Mouse (Mus musculus): ENCODE results near the gene Oard1.

Gene Oard1

DNA sequence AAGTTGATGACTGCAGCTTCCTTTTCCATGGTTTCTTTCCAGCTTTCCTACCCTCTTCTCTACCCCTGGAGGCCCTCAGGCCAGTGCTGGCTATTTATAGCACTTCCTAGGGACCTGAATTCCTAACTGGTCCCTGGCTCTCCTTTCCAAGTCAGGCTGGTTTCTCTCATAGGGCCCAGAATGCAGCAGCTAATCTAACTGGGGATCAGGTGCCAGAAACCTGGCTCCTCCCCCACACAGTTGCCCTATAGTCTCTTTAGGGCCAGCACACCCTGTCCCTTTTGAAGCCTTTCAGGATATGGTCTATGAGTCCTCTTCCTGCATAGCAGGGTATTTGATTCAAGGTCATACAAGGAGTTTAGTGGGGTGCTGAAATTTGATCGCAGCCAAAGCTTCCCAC, 26.7 kb downstream of the Oard1 start:
- no peak for DNase-seq (ENCODE audit: low spot score)

DNA sequence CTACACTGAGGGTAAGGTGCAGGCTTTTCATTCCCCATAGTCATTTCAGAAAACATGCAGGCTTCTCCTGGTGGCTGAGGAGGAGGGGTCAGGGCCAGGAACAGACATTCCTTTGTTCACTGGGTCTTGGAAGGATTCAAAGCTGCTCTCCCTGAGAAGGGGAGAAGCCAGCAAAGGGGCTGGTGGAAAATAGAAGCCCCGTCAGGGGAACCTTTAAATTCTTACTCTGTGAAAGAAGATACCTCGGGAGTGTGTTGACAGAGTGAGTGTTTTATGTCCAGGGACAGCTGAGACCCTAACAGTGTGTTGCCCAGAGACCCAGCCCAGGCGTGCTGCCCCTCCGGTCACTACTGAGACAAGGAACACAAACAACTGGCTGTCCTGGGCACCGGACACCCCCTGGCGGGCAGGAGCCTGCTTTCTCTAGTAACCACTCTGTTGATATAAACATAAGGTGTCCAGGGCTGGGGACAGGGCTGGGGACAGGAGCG, 27.7 kb downstream of the Oard1 start:
- DNase-seq (ENCODE audit: low spot score) = no peak

DNA sequence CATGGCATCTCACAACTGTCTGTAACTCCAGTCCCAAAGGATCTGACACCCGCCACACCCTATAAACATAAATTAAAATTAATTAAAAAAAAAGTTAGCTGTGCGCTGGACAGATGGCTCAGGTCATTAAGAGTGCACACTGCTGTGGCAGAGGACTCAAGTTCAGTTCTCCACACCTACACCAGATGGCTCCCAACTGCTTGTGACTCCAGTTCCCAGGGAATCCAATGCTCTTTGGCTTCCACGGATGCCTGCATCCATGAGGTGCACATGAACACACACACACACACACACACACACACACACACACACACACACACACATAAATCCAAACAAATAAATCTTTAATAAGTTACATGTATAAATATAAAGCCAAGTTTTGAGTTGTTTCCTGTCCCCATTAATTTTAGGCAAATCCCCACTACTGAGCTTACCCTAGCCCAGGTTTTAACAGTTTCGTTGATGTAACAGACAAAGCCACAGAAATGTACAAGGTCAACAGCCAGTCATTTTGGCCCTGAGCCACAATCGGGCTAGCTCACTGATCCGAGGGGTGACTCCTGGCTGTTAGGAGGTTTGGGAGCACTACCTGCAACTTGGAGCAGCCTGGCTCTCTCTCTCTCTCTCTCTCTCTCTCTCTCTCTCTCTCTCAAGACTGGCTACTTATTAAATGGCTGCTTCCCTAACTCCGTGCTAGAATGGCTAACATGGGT, 33.1 kb downstream of the Oard1 start:
- no peak for DNase-seq (ENCODE audit: low spot score)

DNA sequence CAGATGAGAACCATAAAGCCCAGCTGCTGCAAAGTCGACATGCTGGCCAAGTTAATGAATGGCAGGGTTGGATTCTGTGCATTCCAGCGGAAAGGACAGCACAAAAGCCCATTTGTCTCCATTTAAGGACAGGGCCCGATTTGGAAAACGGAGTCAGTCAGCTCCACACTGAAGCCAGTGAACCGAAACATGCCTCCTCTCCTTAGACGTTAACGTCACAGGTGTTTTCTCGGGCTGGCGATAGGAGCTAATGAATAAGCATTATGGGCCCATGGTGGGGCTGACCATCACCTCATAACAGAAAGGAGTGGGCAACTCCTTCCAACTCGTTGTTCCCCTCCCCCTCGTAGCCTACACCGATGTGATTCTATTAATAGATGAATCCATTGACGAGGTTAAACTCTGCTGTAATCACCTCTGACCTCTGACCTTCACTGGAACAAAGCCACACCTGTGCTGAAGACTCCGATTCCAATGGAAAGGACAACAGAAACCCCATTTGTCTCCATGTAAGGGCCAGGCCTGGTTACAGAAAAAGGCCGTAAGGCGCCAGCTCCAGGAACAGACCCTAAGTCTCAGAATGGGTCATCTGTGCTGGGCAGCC, 33.8 kb downstream of the Oard1 start:
- DNase-seq (ENCODE audit: low spot score) = no peak

DNA sequence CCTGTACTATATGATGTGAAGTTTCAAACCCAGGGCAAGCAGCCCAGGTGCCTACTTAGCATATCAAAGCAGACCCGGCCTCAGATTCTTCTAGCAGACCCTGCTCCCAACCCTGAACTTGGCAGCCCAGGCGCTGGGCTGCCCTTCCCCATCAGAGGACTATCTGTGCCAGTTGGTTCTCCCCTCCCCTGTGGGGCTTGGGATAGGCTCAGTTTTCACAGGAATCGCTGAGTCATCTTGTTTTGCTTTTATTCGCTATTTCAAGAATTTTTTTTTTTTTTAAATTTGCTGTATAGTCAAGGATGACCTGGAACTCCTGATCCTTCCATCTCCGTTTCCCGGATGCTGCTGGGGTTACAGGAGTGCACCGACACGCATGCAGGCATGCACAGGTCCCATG, 37.9 kb downstream of the Oard1 start:
- DNase-seq (ENCODE audit: low spot score) = no peak

DNA sequence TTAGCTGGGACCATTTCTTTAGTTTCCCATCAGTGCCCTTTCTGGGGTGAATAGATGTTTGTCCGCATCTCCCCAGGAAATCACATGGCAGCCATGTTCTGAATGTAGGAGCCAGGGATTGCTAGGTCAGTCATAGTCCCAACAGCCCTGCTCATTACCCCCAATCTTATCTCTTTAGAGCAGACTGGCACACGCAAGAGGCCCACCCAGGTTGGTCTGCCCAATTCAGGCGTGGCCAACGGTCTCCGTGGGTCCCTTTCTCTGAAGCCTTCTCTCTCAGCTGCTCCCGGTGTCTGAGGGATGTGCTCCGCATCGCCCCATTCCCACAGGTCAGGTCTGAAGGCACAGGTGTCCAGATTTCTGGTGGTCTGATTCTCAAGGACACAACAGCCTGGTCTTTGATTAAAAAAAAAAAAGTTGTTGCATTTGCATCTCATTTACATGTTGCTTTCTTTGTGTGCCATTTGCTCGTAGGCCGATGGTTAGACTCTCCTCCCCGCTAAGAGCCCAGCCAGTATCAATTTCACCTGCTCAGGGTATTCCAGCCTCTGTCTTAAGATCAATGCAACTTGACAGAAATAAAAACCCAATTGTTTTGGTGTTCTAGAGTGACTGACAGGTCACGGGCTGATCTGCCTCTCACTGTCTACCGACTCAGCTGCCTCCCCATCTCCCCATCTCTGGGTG, 41.0 kb downstream of the Oard1 start:
- DNase-seq (ENCODE audit: low spot score) = no peak

DNA sequence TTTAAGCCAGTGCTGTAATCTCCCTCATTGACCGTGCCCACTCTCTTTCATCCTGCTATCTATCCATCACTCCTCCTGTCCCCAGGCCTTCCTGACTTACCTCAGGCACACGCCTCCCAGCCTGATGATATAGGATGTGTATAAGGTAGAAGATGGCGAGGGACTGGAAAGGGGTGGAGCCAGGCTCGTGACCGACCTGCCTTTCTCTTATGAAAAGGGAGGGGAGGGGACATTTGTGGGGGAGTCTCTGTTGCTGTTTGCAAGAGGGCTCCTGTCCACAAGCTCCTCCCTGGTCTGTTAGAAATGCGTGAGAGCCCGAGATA, 41.5 kb downstream of the Oard1 start, which contains the start of gene Tspo2:
TSS of gene Tspo2 (minus strand) at position 170 of the 323 bp plus-strand sequence.
- no peak for DNase-seq (ENCODE audit: low spot score)

DNA sequence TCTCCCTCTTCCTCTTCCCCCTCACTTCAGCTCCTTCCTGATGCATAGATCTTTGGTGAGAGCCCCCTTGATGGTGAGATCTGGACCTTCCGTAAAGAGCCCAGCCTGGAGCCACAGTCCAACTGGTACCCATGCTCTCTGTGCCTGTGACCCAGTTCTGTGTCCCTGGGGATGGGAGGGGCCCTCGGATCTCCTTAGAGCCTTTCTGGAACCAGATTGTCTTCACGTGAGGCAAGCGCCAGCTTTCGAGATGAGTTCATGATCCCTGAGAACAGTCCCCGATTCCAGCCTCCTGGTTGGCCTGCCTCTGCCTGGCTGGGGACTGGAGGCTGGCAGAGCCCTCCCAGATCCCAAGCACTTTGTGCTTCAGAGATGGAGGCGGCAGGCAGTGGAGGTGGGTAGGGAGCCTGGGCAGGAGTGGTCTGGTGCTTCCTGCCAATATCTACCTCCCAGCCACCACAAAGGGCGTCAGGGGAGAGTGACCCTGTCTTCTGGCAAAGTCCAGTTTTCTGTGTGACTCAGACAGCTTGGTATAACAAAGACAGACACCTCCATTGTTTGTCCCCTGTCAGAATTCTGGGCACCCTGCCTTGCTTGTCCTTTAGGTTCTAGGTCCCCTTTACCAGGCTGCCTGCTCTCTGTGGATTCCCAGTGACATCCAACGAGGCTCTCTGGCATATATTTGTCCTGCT, 42.1 kb downstream of the Oard1 start:
- no peak for DNase-seq (ENCODE audit: low spot score)

DNA sequence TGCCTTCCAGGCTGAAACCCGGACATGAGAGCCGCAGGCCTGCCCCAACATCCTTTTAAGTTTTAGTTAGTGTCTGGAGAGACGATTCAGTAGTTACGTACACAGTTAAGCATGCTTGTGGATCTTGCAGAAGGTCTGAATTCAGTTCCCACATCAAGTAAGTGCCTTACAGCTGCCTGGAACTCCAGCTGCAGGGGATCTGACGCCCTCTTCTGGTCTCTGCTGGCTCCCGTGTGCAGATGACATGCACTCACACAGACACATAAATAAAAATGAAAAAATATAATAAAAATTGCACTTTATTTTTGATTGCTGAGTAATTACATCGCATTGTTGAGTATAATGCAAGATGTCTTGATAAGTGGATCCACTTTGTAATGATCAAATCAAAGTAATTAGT, 43.7 kb downstream of the Oard1 start:
- DNase-seq (ENCODE audit: low spot score) = no peak

DNA sequence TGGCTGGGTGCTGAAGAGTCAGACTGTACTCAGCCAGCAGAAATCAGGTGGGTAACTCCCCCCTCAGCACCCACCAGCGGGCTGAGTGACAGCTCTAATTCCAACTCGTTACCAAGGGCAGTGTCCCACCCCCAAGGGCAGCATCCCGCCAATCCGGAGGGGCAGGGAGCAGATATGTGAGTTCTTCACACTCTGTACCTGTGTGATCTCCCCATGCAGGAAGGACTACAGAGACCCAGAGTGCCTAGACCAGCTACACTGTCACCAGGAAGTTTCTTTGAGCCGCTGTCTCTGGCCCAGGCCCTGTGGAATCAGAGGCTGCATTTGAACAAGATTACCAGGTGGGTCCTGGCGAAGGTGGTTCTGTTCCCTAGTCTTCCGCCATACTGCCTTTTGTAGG, 44.4 kb downstream of the Oard1 start:
- no peak for DNase-seq (ENCODE audit: low spot score)

DNA sequence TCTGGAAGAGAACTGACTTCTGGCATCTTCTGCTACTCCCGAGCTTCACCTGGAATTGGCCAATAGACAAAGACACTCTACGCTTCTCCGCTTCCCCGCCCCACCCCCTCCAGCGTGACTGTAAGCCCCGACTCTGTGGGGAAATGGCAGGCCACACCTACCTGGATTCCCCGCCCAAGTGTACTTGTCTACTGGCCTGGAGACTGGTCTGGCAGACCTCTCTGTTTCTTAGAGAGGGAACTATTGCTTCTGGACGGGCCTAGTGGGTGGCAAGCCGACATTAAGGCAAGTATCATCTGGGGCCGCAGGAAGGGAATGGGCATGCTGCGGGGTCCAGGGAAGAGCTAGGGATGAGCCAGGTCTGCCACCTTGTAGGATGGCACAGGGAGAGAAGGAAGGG, 44.9 kb downstream of the Oard1 start, which contains the start of gene Unc5cl:
TSS of gene Unc5cl (plus strand) at position 214 of the 400 bp plus-strand sequence.
- DNase-seq (ENCODE audit: low spot score) = no peak

DNA sequence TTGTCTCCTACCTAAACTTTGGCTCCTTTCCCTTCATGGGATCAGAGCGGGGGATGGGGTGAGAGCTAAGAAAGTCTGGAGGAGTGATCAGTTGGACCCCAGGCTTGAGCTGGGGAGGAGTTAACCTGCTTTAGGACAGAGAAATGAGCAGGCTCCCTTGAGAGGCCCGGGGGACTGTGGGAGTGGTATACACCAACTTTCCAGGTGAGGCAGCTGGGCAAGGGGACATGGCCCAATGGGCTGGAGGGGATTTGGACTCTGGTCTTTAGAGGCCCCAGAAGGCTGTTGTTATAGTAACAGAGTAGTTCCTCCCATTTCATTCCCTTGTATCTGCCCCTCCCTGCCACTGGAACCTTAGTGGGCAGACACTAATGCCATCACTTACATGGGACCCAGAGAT, 46.1 kb downstream of the Oard1 start:
- no peak for DNase-seq (ENCODE audit: low spot score)

DNA sequence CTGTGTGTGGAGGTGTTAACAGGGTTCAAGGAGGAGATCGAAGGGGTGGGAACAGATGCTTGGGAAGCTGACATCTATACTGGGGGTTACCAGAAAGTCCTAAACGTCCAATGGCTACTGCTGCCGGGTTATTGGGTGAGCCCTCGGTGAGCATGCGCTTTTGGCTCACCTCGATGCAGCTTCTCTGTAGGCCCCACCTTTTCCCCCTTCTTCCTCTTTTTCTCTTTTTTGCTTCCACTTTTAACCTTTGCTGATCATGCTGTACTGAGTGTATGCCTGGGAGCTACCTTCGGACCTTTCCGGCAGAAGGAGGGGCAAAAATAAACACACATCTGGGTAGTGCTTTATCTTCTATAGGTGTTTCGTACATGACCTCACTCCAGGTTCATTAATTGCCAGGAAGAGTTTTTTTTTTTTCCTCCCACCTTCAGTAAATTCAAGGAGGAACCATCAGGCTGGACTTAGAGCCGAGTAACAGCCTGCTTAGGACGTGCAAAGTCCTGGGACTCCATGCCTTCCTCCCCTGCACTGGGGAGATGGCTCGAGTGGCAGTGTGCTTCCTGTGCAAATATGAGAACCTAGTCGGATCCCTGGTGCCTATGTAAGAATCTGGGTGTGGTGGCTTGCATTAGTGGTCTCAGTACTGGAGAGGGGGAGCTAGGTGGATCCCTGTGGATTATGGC, 48.3 kb downstream of the Oard1 start:
- no peak for DNase-seq (ENCODE audit: low spot score)

DNA sequence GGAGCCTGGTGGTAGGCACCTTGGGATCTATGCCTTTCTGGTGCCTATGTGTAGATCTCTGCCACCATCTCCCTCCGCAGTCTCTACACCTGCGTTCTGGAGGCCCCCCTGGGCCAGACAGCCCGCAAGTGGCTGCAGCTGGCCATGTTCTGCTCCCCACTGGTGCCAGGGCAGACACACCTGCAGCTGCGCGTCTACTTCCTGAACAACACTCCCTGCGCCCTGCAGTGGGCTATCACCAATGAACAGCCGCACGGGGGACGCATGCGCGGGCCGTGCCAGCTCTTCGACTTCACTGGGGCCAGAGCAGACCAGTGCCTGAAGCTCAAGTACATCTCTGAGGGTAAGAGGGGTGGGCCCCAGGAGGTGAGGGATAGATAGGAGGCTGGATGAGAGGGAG, 52.3 kb downstream of the Oard1 start:
- no peak for DNase-seq (ENCODE audit: low spot score)

DNA sequence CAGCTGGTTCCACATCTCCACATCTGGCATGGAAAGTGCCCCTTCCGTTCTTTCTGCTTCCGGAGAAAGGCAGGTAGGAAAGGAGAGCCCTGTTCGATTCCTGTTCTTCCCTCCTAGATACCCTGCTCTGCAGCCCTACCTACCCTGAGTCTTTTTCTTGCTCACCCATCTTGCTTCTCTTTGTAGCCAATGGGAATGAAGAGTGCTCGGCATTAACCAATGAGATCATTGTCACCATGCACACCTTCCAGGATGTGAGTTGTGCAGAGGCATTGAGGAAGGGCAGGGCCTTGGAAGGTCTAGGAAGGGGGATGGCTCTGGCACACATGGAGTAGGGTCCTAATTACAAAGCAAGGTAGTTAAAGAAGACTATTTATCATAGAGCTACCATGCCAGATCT, 53.6 kb downstream of the Oard1 start:
- no peak for DNase-seq (ENCODE audit: low spot score)

Data from urinary bladder, postnatal 14 days (tissue).